Mouse (Mus musculus): ENCODE measurements around the gene Mvb12a. TPM values are rescaled to one million over a fixed set of nuclear protein-coding genes. Genes with fewer than 3 reads are reported as not detected.

Mvb12a gene
- polyA plus RNA-seq, 1 experiment, result 72.6 TPM

GRCm38 (mm10) chr8:71586891-71587290 is 44.2 kb downstream of the Mvb12a start:
- no peaks in the 10 kb centered on the region for H3K27me3 ChIP-seq (ENCODE audit: control insufficient read depth, insufficient read depth, low read length, poor library complexity, severe bottlenecking)
- no peaks in the 10 kb centered on the region for H3K4me1 ChIP-seq (ENCODE audit: control insufficient read depth, insufficient read depth, low read length)
- H3K36me3 ChIP-seq (ENCODE audit: control insufficient read depth, insufficient read depth, low read length, poor library complexity, severe bottlenecking), result no peaks in the 10 kb centered on the region; the same call in 1 of the 2 replicates
- H3K9ac ChIP-seq (ENCODE audit: low read depth, poor library complexity, severe bottlenecking), result no peak overlapping the region
- no peak for TF ChIP-seq EP300 (IDR thresholded peaks at IDR 0.05; ENCODE audit: insufficient read depth, low read depth, low read length)
- peak; percentile 76 for TF ChIP-seq CTCF (IDR thresholded peaks at IDR 0.05; ENCODE audit: low read depth, low read length)
- no peak for TF ChIP-seq POLR2A (IDR thresholded peaks at IDR 0.05; ENCODE audit: insufficient read depth, low read length)
- no peak overlapping the region for H3K27ac ChIP-seq (ENCODE audit: insufficient read depth, low read length)
- no peaks in the 10 kb centered on the region for H3K9me3 ChIP-seq (replicated peaks; ENCODE audit: control insufficient read depth, insufficient read depth, low read length, poor library complexity, severe bottlenecking)
- H3K4me3 ChIP-seq (ENCODE audit: low read depth, low read length), result no peak overlapping the region

GRCm38 (mm10) chr8:71588762-71589161 is 46.0 kb downstream of the Mvb12a start:
- Histone ChIP-seq H3K4me3 (ENCODE audit: low read depth, low read length) (no peak overlapping the region), H3K9ac (ENCODE audit: low read depth, poor library complexity, severe bottlenecking) (no peak overlapping the region), H3K27ac (ENCODE audit: insufficient read depth, low read length) (no peak overlapping the region), H3K27me3 (ENCODE audit: control insufficient read depth, insufficient read depth, low read length, poor library complexity, severe bottlenecking) (no peaks in the 10 kb centered on the region), H3K36me3 (ENCODE audit: control insufficient read depth, insufficient read depth, low read length, poor library complexity, severe bottlenecking) (no peaks in the 10 kb centered on the region; the same call in 1 of the 2 replicates), H3K4me1 (ENCODE audit: control insufficient read depth, insufficient read depth, low read length) (no peaks in the 10 kb centered on the region), H3K9me3 (replicated peaks; ENCODE audit: control insufficient read depth, insufficient read depth, low read length, poor library complexity, severe bottlenecking) (no peaks in the 10 kb centered on the region)
- TF ChIP-seq CTCF (IDR thresholded peaks at IDR 0.05; ENCODE audit: low read depth, low read length), result no peak
- no peak for TF ChIP-seq EP300 (IDR thresholded peaks at IDR 0.05; ENCODE audit: insufficient read depth, low read depth, low read length)
- TF ChIP-seq POLR2A (IDR thresholded peaks at IDR 0.05; ENCODE audit: insufficient read depth, low read length), result no peak

GRCm38 (mm10) chr8:71591017-71591416 is 48.3 kb downstream of the Mvb12a start:
- peak overlapping the region; percentile 92 for H3K9ac ChIP-seq (ENCODE audit: low read depth, poor library complexity, severe bottlenecking)
- H3K4me1 ChIP-seq (ENCODE audit: control insufficient read depth, insufficient read depth, low read length), result no peaks in the 10 kb centered on the region
- H3K4me3 ChIP-seq (ENCODE audit: low read depth, low read length), result peak overlapping the region; percentile 62
- H3K9me3 ChIP-seq (replicated peaks; ENCODE audit: control insufficient read depth, insufficient read depth, low read length, poor library complexity, severe bottlenecking), result no peaks in the 10 kb centered on the region
- H3K27me3 ChIP-seq (ENCODE audit: control insufficient read depth, insufficient read depth, low read length, poor library complexity, severe bottlenecking), result no peaks in the 10 kb centered on the region
- H3K27ac ChIP-seq (ENCODE audit: insufficient read depth, low read length), result peak overlapping the region; percentile 20
- no peaks in the 10 kb centered on the region; the same call in 1 of the 2 replicates for H3K36me3 ChIP-seq (ENCODE audit: control insufficient read depth, insufficient read depth, low read length, poor library complexity, severe bottlenecking)
- no peak for TF ChIP-seq POLR2A (IDR thresholded peaks at IDR 0.05; ENCODE audit: insufficient read depth, low read length)
- no peak for TF ChIP-seq CTCF (IDR thresholded peaks at IDR 0.05; ENCODE audit: low read depth, low read length)
- no peak for TF ChIP-seq EP300 (IDR thresholded peaks at IDR 0.05; ENCODE audit: insufficient read depth, low read depth, low read length)

GRCm38 (mm10) chr8:71591471-71592373 is 49.0 kb downstream of the Mvb12a start, which contains the start of gene Pgls:
Gene Pgls (plus strand): TSS chr8:71592176.
- no peaks in the 10 kb centered on the region for H3K9me3 ChIP-seq (replicated peaks; ENCODE audit: control insufficient read depth, insufficient read depth, low read length, poor library complexity, severe bottlenecking)
- no peaks in the 10 kb centered on the region for H3K4me1 ChIP-seq (ENCODE audit: control insufficient read depth, insufficient read depth, low read length)
- TF ChIP-seq POLR2A (IDR thresholded peaks at IDR 0.05; ENCODE audit: insufficient read depth, low read length) (peak; percentile 76), EP300 (IDR thresholded peaks at IDR 0.05; ENCODE audit: insufficient read depth, low read depth, low read length) (no peak; the same call in 1 of the 2 replicates), CTCF (IDR thresholded peaks at IDR 0.05; ENCODE audit: low read depth, low read length) (no peak)
- peak within 1 kb of the TSS; percentile 45 for H3K27ac ChIP-seq (ENCODE audit: insufficient read depth, low read length)
- peak within 1 kb of the TSS; percentile 92 for H3K9ac ChIP-seq (ENCODE audit: low read depth, poor library complexity, severe bottlenecking)
- H3K27me3 ChIP-seq (ENCODE audit: control insufficient read depth, insufficient read depth, low read length, poor library complexity, severe bottlenecking), result no peaks in the 10 kb centered on the region
- H3K36me3 ChIP-seq (ENCODE audit: control insufficient read depth, insufficient read depth, low read length, poor library complexity, severe bottlenecking), result no peaks in the 10 kb centered on the region
- H3K4me3 ChIP-seq (ENCODE audit: low read depth, low read length), result peak within 1 kb of the TSS; percentile 80

- Histone ChIP-seq H3K4me3 (ENCODE audit: low read depth, low read length) (peak overlapping the region; percentile 80), H3K36me3 (ENCODE audit: control insufficient read depth, insufficient read depth, low read length, poor library complexity, severe bottlenecking) (no peaks in the 10 kb centered on the region), H3K27ac (ENCODE audit: insufficient read depth, low read length) (peak overlapping the region; percentile 45), H3K9ac (ENCODE audit: low read depth, poor library complexity, severe bottlenecking) (peak overlapping the region; percentile 92), H3K4me1 (ENCODE audit: control insufficient read depth, insufficient read depth, low read length) (no peaks in the 10 kb centered on the region), H3K27me3 (ENCODE audit: control insufficient read depth, insufficient read depth, low read length, poor library complexity, severe bottlenecking) (no peaks in the 10 kb centered on the region), H3K9me3 (replicated peaks; ENCODE audit: control insufficient read depth, insufficient read depth, low read length, poor library complexity, severe bottlenecking) (no peaks in the 10 kb centered on the region)
- TF ChIP-seq CTCF (IDR thresholded peaks at IDR 0.05; ENCODE audit: low read depth, low read length) (no peak), POLR2A (IDR thresholded peaks at IDR 0.05; ENCODE audit: insufficient read depth, low read length) (no peak), EP300 (IDR thresholded peaks at IDR 0.05; ENCODE audit: insufficient read depth, low read depth, low read length) (no peak)
Observed at GRCm38 (mm10) chr8:71592374-71593170, 49.9 kb downstream of the Mvb12a start.

All from ES-Bruce4 (cell line).